Mouse (Mus musculus) neural tube, embryonic 14.5 days (tissue): ENCODE measurements around the gene Mreg. TPM values are rescaled to one million over a fixed set of nuclear protein-coding genes. Genes with fewer than 3 reads are reported as not detected.
"Not testable (repeated sequence)": the region's sequence is repeated elsewhere in the genome, so short reads cannot be mapped to it uniquely, and the experiment has no call there.

Source experiments
- ATAC-seq: fragments of 200-750 bp; cut with Nextera tagmentation; 2 replicates; pipeline ENCODE4 v1.8.0; 2017; ENCODE audit warnings: low read depth, mild to moderate bottlenecking, moderate TSS enrichment, moderate library complexity
- H3K27ac ChIP-seq: fragments of 300-500 bp; sonication (generic); 2 replicates; pipeline ENCODE4 v1.5.1; 2014; ENCODE audit warnings: low read depth, mild to moderate bottlenecking, control low read depth, low read length, moderate library complexity, mixed read lengths
- H3K27me3 ChIP-seq: fragments of 300-500 bp; sonication (generic); 2 replicates; pipeline ENCODE4 v1.6.1; 2014; ENCODE audit warnings: low read length; ENCODE audit not compliant: control insufficient read depth, insufficient read depth
- H3K36me3 ChIP-seq: fragments of 300-500 bp; sonication (generic); 2 replicates; pipeline ENCODE4 v1.6.1; 2014; ENCODE audit warnings: low read length, mixed read lengths; ENCODE audit not compliant: control insufficient read depth, insufficient read depth
- H3K4me1 ChIP-seq: fragments of 300-500 bp; sonication (generic); 2 replicates; pipeline ENCODE4 v1.6.1; 2014; ENCODE audit warnings: low read length; ENCODE audit not compliant: control insufficient read depth, insufficient read depth
- H3K4me2 ChIP-seq: fragments of 300-500 bp; sonication (generic); 2 replicates; pipeline ENCODE4 v1.6.1; 2014; ENCODE audit warnings: mild to moderate bottlenecking, low read depth, low read length, control low read depth
- H3K4me3 ChIP-seq: fragments of 300-500 bp; sonication (generic); 2 replicates; pipeline ENCODE4 v1.5.1; 2014; ENCODE audit warnings: low read depth, low read length, control low read depth, mixed read lengths
- H3K9ac ChIP-seq: fragments of 300-500 bp; sonication (generic); replicated peaks from 2 replicates; pipeline ENCODE4 v1.6.1; 2014; ENCODE audit warnings: low read depth, mild to moderate bottlenecking, control low read depth, low read length, mixed read lengths
- H3K9me3 ChIP-seq: fragments of 300-500 bp; sonication (generic); 2 replicates; pipeline ENCODE4 v1.6.1; 2016; ENCODE audit warnings: low read length; ENCODE audit not compliant: control insufficient read depth
- WGBS: fragments of 180-500 bp; shearing (Covaris S2); extraction: QIAGEN DNeasy Blood & Tissue Kit; methylation state at CpG from one replicate; pipeline ENCODE4 v1.1.7; 2014; 5-methylcytosine and 5-hydroxymethylcytosine counted together
- polyA plus RNA-seq: library from polyadenylated mRNA; unstranded; fragments of >200 nt; fragmentation: Nextera tagmentation; extraction: Ambion mirVana; gene quantifications from 2 replicates; pipeline ENCODE4 v1.2.1, GENCODE M21; 2014

Mreg gene
- polyA plus RNA-seq, 1 experiment from 2014 or later: 3.0 TPM

DNA sequence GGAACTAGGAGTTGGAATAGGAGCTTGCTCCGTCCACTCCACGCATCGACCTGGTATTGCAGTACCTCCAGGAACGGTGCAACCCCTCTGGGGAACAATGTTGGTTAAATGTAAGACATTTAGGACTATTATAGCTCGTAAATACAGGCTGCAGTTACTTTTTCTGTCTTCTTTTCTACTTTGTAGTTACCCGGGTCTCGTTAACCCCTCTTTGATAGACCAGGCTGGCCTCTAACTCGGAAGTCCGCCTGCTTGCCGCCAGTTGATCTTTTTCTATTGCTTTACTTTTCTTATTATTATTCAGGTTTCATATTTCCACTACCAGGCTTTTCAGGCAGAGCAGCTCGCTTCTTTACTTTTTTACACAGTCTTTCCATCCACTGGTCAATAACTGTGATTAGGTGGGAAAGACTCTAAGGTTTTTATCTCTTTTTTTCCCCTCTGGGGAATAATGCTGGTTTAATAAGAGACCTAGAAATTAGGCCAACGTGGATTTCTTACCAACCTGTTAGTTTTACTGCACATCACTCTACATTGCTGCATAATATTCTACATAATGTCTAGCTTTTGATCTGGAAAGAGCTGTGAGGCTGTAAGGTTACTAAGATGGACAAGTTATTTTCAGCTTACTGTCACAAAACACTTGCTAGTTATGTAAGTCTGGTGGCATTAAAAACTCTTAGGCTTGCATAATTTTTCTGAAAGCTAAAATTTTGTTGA is 32.4 kb upstream of the Mreg start:
- WGBS: under 1% methylated on average over 12 of the region's 12 CpGs
- Histone ChIP-seq H3K9ac (no peak overlapping the region; the same call in 1 of the 2 replicates), H3K4me1 (no peaks in the 10 kb centered on the region), H3K27ac (peak overlapping the region; percentile 98), H3K4me3 (peak overlapping the region; percentile 41; the same call in 1 of the 2 replicates), H3K4me2 (peak overlapping the region; percentile 63), H3K9me3 (no peaks in the 10 kb centered on the region), H3K27me3 (no peaks in the 10 kb centered on the region), H3K36me3 (no peaks in the 10 kb centered on the region)
- ATAC-seq: no peak; the same call in 1 of the 2 replicates

DNA sequence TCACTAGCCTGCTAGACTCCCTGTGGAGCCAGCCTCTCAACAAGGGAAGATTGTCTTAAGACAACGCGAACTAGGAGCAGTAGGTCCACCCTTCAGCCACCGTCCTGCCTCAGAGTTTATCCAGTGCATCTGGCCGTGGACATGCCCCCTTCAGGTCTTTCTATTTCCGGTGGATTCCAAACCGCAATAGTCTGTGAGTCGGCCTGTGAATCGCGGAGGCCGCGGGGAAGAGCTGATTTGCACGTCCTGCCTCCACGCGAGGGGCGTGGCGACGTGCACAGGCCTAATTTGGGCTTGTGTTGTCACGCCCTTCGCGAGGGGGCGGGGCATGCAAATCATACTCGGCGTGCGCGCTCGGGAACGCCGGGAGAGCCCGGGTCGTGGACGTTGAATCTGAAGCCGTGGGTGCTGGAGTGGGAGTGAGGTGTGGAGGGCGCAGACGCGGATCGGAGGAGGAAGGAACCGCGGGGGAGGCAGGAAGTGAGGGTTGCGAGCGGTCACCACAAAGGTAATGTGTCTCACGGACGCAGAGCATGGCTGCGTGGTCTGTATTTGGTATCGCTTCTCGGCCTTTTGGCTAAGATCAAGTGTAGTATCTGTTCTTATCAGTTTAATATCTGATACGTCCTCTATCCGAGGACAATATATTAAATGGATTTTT is 31.7 kb upstream of the Mreg start:
- H3K9me3 ChIP-seq: no peaks in the 10 kb centered on the region
- peak overlapping the region; percentile 63 for H3K4me2 ChIP-seq
- H3K27me3 ChIP-seq: no peaks in the 10 kb centered on the region
- H3K4me1 ChIP-seq: no peaks in the 10 kb centered on the region
- ATAC-seq: peak; percentile 97
- H3K9ac ChIP-seq: peak overlapping the region; percentile 82
- peak overlapping the region; percentile 41 for H3K4me3 ChIP-seq
- H3K27ac ChIP-seq: peak overlapping the region; percentile 98
- WGBS: under 1% methylated on average over 46 of the region's 47 CpGs
- no peaks in the 10 kb centered on the region for H3K36me3 ChIP-seq

DNA sequence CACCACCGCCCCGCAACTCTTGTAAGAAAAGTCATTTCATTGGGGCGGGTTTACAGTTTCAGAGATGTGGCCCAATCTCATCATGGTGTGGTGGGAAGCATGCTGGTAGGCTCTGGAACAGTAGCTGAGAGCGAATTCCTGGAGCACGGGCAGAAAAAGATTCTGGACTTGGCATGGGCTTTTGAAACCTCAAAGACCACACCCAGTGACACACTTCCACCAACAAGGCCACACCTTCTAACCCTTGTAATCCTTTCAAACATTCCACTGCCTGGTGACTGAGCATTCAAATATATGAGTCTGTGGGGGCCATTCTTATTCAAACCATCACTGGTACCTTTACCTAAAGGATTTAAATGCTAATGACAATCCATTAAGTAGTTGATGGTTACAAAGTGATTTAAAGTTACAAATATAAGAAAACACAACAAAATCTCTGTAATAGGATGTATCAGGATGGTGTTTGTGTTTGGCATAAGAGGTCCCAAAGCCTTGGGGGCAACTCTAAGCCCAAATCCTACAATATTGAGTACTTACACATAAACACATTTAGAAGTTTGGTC is 30.6 kb upstream of the Mreg start:
- 91% methylated on average over 5 of the region's 5 CpGs for WGBS
- ATAC-seq: no peak
- H3K9me3 ChIP-seq: no peaks in the 10 kb centered on the region
- no peaks in the 10 kb centered on the region for H3K27me3 ChIP-seq
- no peak overlapping the region for H3K4me3 ChIP-seq
- no peak overlapping the region for H3K27ac ChIP-seq
- no peaks in the 10 kb centered on the region for H3K36me3 ChIP-seq
- no peaks in the 10 kb centered on the region for H3K4me1 ChIP-seq
- no peak overlapping the region for H3K9ac ChIP-seq
- H3K4me2 ChIP-seq: no peak overlapping the region

DNA sequence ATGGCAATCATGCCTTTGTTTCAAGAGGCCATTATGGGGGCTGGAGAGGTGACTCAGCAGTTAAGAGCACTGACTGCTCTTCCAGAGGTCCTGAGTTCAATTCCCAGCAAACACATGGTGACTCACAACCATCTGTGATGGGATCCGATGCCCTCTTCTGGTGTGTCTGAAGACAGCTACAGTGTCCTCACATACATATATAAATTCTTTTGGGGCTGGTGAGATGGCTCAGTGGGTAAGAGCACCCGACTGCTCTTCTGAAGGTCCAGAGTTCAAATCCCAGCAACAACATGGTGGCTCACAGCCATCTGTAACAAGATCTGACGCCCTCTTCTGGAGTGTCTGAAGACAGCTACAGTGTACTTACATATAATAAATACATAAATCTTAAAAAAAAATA is 27.0 kb upstream of the Mreg start:
- not testable (repeated sequence) for H3K27me3 ChIP-seq, H3K4me3 ChIP-seq, H3K9me3 ChIP-seq, H3K4me1 ChIP-seq, ATAC-seq, H3K27ac ChIP-seq, H3K36me3 ChIP-seq, H3K9ac ChIP-seq, H3K4me2 ChIP-seq
- 94% methylated on average over 3 of the region's 3 CpGs for WGBS

DNA sequence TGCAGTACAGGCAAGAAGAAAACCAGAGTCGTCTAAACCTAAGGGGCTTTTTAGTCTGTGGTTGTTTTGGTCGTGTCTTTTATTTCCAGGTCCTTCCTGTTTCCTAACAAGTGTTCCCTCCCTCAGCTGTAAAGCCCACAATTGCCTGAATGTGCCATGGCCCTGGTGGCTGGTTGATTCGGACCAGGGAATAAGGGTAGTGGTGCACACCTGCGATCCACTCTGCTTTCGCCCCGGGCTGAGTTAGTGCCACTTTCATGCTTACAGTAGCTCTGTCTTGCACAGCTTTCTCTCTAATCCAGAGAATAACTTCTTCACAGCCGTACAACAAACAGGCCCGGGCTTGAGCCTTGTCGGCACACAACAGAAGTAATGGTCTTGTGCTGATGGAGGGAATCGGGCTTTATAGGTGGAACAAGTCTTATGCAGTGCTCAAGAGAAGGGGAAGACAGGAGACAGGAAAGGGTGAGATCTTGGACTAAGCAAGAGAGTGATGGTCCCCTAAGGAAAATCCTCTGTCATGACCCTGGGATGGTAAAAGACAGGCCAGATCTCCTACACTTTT is 26.0 kb upstream of the Mreg start:
- Histone ChIP-seq H3K9me3 (no peaks in the 10 kb centered on the region), H3K4me1 (no peaks in the 10 kb centered on the region), H3K27ac (no peak overlapping the region), H3K27me3 (no peaks in the 10 kb centered on the region; the same call in 1 of the 2 replicates), H3K9ac (no peak overlapping the region), H3K36me3 (no peaks in the 10 kb centered on the region), H3K4me2 (no peak overlapping the region), H3K4me3 (no peak overlapping the region)
- no peak for ATAC-seq
- 57% methylated on average over 10 of the region's 10 CpGs for WGBS

DNA sequence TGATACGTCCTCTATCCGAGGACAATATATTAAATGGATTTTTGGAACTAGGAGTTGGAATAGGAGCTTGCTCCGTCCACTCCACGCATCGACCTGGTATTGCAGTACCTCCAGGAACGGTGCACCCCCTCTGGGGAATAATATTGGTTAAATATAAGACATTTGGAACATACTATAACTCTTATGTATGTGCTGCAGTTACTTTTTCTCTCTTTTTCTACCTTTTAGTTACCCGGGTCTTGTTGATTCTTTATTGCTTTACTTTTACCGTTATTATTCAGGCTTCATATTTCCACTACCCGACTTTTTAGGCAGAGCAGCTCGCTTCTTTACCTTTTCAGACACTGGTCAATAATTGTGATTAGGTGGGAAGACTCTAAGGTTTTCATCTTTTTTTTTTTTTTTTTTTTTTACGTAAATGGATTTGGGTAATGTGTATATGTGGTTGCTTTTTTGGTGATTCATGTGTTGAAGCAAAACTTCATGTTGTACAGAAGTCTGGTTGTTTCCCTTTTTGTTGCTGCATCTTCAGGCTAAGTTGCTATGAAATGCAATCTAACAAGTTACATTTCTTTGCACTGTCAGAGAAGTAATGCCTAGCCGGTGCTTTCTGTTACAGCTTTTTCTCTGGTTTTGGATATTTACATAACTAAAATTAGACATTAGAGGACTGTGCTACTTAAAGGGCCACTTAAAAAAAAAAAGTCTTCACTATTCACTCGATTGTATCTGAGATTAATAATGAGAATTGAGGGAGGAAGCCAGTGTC is 25.1 kb upstream of the Mreg start:
- H3K4me2 ChIP-seq: peak overlapping the region; percentile 43
- H3K36me3 ChIP-seq: no peaks in the 10 kb centered on the region
- ATAC-seq: peak; percentile 13; the same call in 1 of the 2 replicates
- H3K27ac ChIP-seq: no peak overlapping the region
- no peak overlapping the region for H3K9ac ChIP-seq
- H3K9me3 ChIP-seq: no peaks in the 10 kb centered on the region
- WGBS: 12% methylated on average over 11 of the region's 13 CpGs
- H3K4me3 ChIP-seq: peak overlapping the region; percentile 19; the same call in 1 of the 2 replicates
- no peaks in the 10 kb centered on the region for H3K4me1 ChIP-seq
- H3K27me3 ChIP-seq: no peaks in the 10 kb centered on the region; the same call in 1 of the 2 replicates

DNA sequence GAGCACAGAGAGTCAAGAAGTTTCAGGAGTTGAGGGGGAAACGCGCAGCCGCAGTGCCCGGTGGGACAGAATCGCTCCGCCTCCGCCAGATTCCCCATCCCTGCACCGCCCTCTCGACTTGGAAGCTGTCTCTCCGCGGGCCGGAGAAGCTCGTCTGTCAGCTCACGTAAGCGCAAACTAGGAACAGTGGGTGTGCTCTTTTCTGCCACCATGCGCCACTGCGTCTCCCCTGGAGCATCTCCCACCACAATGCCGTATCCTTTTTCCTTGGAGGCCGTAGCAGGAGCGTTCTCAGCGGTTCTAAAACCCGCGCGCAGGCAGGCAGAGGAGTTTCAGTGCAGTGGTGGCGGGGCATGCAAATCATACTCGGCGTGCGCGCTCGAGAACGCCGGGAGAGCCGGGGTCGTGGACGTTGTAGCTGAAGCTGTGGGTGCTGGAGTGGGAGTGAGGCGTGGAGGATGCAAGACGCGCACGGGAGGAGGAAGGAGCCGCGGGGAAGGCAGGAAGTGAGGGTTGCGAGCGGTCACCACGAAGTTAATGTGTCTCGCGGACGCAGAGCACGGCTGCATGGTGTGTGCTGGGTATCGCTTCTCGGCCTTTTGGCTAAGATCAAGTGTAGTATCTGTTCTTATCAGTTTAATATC is 24.4 kb upstream of the Mreg start:
- Histone ChIP-seq H3K4me2 (peak overlapping the region; percentile 47), H3K27ac (peak overlapping the region; percentile 41; the same call in 1 of the 2 replicates), H3K9ac (peak overlapping the region; percentile 45), H3K4me3 (peak overlapping the region; percentile 36)
- ATAC-seq: peak; percentile 90
- not testable (repeated sequence) for H3K36me3 ChIP-seq, H3K4me1 ChIP-seq, H3K9me3 ChIP-seq, H3K27me3 ChIP-seq
- WGBS: under 1% methylated on average over 35 of the region's 50 CpGs

DNA sequence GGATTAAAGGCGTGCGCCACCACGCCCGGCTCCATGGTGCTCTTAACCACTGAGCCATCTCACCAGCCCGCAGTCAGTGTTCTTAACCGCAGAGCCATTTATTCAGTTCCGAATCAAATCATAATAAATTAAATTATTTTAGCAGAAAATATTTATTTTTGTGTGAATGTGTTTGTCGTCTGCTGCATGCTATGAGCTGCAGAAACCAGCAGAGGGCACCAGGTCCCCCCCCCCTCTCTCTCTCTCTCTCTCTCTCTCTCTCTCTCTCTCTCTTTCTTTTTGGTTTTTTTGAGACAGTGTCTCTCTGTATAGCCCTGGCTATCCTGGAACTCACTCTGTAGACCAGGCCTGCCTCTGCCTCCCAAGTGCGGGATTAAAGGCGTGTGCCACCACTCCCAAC is 20.5 kb upstream of the Mreg start:
- H3K27ac ChIP-seq, ATAC-seq, H3K4me3 ChIP-seq, H3K9me3 ChIP-seq, H3K4me1 ChIP-seq, H3K9ac ChIP-seq, H3K4me2 ChIP-seq, H3K36me3 ChIP-seq, H3K27me3 ChIP-seq: not testable (repeated sequence)
- WGBS: 81% methylated on average over 10 of the region's 10 CpGs
